Mouse (Mus musculus): ENCODE data around the gene Smco3. TPM values are rescaled to one million over a fixed set of nuclear protein-coding genes. Genes with fewer than 3 reads are reported as not detected.

Gene Smco3
- total RNA-seq, 2 experiments from 2014 or later: 7.1 to 10.1 TPM

- no peak for DNase-seq
Measured at GRCm38 (mm10) chr6:136845706-136846480, 10.6 kb upstream of the Smco3 start.

GRCm38 (mm10) chr6:136844903-136845302, 9.7 kb upstream of the Smco3 start:
- DNase-seq: no peak

DNA sequence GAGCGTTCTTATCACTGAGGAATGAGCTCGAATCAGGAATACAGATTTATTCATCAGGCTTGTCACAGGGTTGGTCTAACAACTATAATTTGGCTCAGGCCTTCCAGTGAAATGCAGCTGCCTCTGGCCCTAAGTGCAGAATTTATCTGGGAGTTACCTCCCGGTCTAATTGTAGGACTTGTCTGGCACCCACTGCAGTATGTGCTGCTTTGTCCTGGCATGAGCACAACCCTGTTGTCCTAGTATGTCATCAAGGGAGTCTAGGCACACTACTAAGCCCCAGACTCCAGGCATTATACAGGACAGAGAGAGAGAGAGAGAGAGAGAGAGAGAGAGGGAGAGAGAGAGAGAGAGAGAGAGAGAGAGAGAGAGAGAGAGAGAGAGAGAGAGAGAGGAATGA, 2.1 kb upstream of the Smco3 start:
- no peak for DNase-seq

DNA sequence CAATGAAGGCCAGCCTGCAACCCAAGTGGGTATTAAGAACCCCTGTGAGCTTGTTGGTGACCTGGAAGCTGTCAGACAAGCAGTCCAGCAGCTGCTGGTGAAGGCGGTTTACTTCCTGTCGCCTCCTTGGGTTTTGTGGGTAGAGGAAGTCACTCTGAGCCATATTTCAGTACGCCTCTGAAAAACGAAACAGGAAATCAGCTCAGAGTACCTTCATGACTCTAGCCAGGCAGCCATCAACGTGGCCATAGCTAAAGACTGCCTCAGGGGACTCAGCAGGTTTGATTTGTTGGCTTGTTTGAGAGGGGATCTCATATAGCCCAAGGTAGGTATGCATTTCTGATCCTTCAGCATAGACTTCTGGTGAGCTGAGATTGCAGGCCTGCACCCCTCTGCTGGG, 3.5 kb downstream of the Smco3 start:
- DNase-seq: no peak

DNA sequence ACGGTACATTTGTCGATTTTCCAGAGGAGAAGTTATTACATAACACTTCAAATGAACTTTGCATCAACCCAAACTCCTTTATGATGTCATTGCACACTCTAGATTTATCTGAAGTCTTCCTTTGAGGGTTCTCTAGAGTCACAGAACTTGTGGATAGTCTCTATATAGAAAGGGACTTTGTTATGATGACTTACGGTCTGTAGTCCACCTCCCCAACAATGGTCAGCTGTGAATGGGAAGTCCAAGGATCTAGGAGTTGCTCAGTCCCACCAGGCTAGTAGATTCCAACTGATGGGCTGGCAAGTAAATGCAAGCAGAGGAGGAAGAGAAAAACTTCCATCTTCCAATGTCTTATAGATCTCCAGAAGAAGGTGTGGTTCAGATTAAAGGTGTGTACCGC, 6.6 kb downstream of the Smco3 start:
- no peak for DNase-seq

DNA sequence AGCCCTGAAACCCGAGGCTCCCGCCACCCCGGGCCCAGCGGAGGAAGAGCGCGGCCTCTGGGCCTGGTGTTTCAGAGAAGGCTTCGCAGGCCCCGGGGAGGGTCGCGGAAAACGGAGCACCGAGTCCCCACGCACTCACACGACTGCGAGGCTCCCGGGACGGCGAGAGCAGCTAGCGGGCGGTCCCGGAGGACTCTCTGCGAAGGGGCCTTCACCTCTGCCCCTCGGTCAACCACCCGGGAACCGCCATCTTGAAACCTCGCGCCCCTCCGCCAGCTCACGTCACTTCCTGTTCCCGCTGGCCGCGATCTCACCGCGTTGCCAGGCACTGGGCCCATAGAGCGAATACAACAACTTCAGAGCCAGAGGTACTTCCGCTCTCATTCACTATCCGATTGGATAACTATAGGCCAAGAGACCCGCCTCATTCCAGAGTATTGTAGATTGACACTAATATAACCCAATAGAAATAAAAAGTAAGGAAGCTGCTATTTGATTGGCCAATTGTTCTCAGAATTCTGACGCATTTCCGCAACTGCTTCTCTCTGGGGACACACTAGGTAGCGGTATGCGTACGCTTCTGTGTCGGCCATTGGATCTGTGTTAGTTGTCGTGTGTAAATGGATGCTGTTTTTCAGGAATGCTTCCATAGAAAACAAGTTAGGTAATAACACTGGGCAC, 7.2 kb downstream of the Smco3 start, which contains the start of gene Wbp11:
Gene Wbp11 (minus strand): TSS at position 353 of the 681 bp plus-strand sequence.
- peak; percentile 95 to 96 for DNase-seq

DNA sequence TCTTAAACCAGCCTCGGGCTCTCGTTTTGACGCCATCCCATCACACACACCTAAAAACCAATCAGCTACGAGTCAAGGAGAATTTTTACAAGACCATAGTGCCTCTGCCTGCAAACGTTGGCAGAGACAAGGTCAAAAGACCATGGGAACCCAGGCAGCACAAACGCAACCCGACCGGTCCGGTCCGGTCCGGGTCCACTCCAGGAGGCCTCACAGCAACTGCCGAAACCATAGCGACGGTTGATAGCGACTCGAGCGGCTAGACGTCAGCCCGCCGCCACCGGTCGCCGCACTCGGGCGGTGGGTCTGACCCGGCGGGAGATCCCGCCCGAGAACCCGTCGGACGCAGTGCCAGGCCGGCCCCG, 7.8 kb downstream of the Smco3 start, which contains the start of gene BC049715:
Gene BC049715 (plus strand): TSS at position 111 of the 365 bp plus-strand sequence.
- DNase-seq: no peak

- DNase-seq: no peak
Measured at GRCm38 (mm10) chr6:136827116-136827515, 8.1 kb downstream of the Smco3 start.

DNA sequence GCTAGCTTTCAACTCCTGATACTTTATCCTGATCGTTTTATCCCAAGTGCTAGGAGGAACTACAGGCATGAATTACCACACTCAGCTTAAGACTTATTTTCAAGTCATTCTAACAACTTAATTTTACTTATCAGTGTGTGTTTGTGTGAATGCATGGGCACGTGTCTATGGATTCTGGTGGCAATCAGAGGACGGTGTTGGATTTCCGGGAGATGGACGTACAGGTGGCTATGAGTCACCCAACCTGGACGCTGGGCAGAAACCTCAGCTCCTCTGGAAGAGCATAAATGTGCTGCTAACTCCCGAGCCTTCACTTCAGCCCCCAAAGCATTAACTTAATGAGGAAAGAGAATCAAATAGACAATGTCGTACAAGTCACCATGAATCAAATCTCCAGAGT, 10.3 kb downstream of the Smco3 start:
- DNase-seq: no peak

- no peak for DNase-seq
Measured at GRCm38 (mm10) chr6:136821086-136821485, 14.2 kb downstream of the Smco3 start.

- no peak for DNase-seq
Measured at GRCm38 (mm10) chr6:136820381-136820780, 14.9 kb downstream of the Smco3 start.

GRCm38 (mm10) chr6:136817549-136817948, 17.7 kb downstream of the Smco3 start:
- peak; percentile 80 to 85 for DNase-seq

GRCm38 (mm10) chr6:136816826-136817225, 18.4 kb downstream of the Smco3 start:
- no peak for DNase-seq

GRCm38 (mm10) chr6:136815381-136815780, 19.9 kb downstream of the Smco3 start:
- no peak for DNase-seq

GRCm38 (mm10) chr6:136813117-136813516, 22.1 kb downstream of the Smco3 start:
- no peak for DNase-seq

GRCm38 (mm10) chr6:136811196-136811595, 24.1 kb downstream of the Smco3 start:
- DNase-seq: no peak

GRCm38 (mm10) chr6:136809673-136810072, 25.6 kb downstream of the Smco3 start:
- no peak for DNase-seq

DNA sequence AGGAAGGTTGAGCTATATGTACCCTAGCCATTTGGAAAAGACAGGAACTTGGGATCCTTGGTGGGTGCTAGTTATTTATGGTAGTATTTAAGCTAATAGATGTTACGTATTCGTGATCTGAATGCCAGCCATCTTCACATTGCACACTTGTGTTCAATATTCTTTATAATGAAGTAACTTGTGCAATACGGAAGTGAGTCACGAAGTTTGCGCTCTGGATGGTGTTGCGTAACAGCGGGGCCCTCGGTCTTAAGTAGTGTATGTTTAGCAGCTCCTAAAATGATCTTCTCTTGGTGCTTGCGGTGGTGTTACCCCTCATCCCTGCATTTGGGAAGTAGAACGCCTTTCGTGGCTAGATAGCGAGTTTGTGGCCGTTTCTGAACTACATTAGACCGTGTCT, 26.2 kb downstream of the Smco3 start:
- no peak for DNase-seq

DNA sequence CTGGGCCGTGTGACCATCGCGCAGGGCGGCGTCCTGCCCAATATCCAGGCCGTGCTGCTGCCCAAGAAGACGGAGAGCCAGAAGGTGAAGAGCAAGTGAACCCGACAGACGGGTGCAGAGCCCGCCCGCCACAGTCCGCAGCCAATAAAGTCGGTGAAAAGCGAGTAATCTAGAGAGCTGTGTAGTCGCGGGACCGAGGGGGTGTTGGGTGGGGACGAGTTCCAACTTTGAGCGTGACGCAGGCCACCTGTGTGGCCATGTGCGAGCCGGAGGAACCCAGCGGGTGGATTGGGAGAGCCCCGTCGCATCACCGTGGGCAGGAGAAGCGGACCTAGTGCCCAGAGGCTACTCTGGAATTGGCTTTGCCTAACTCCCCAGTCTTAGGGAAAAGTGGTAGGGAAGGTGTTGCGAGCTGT, 26.6 kb downstream of the Smco3 start:
- no peak for DNase-seq

GRCm38 (mm10) chr6:136808014-136808417, 27.2 kb downstream of the Smco3 start, which contains the start of gene H2afj:
Gene H2afj, plus strand, starts transcription at chr6:136808244.
- DNase-seq: peak; percentile 97 to 99

DNA sequence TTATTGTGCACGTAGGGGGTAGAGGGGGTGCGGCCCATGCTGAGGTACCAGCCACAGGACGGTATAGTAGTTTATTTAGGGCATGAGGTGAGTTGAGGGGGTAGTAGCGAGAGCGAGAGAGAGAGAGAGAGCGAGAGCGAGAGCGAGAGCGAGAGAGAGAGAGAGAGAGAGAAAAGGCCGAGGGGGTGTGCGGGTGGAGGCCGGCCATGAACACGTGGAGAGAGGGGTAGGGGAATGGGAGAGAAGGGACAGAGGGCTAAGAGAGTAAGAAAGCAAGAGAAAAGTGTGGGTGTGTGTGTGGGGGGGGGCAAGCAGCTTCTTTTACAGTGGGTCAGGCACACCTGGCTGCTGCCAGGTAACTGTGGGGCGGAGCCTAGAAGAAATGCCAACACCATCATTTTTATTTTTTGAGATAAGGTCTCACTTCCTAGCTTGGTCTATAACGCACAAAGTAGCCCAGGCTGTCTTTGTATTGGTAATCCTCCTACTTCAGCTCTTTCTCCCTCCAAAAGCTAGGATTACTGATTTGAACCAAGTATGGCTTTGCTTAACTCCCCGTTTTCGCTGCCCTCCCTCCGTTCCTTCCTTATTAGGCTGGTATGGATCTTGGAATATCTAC, 27.7 kb downstream of the Smco3 start:
- DNase-seq: no peak

DNA sequence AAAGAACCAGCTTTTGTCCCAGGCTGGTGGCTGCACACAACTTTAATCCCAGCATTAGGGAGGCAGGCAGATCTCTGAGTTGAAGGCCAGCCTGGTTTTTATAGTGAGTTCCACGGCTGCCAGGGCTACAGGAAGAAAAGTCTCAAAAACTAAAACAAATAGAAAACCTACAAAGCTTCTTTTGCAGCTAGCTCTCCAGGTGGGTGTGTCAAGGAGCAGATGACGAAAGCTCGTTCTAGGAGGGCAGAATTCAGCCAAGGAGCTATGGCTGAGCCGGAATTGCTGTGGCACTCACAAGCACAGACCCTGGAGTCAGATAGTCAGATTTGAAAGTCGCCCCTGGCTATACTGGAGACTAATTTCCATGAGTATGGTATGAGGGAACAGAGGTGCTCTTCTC, 28.4 kb downstream of the Smco3 start:
- no peak for DNase-seq

GRCm38 (mm10) chr6:136805409-136805775, 29.9 kb downstream of the Smco3 start:
- DNase-seq: no peak

Measured in layer of hippocampus, postnatal 36 days (tissue).